Mouse (Mus musculus): Measurements from ENCODE around the gene Trip10. TPM values are rescaled to one million over a fixed set of nuclear protein-coding genes. Genes with fewer than 3 reads are reported as not detected.
A peak's percentile ranks its signal among the peaks of the same experiment; 100 is the strongest.

Trip10 gene
- polyA plus RNA-seq, 1 experiment from 2014 or later = 47.5 TPM

DNA sequence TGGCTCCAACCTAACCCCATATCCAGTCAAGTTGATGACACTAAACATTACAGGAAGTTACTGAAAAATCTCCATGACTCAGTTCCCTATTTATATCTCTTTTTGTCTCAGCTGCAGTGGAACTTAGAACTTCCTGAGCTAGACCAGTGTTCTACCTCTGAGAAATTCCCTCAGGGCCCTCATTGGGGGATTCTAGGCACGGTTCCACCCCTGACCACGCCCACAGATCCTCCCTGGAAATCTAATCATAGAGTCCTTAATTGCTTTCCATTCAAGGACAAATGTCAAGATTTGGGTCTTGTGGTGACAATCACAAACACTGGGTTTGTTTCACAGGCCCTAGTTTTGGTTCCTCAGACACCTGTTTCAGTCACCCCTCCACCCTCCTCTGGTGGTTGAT, 35.8 kb downstream of the Trip10 start:
- Histone ChIP-seq H3K4me3 (replicated peaks) (no peak overlapping the region), H3K4me2 (no peak overlapping the region), H3K27me3 (no peaks in the 10 kb centered on the region), H3K9ac (no peak overlapping the region), H3K9me3 (replicated peaks) (no peaks in the 10 kb centered on the region), H3K4me1 (no peaks in the 10 kb centered on the region), H3K27ac (no peak overlapping the region), H3K36me3 (no peaks in the 10 kb centered on the region)
- 59% methylated on average over 2 of the region's 2 CpGs for WGBS
- ATAC-seq (replicated peaks; ENCODE audit: low FRiP score) = no peak

DNA sequence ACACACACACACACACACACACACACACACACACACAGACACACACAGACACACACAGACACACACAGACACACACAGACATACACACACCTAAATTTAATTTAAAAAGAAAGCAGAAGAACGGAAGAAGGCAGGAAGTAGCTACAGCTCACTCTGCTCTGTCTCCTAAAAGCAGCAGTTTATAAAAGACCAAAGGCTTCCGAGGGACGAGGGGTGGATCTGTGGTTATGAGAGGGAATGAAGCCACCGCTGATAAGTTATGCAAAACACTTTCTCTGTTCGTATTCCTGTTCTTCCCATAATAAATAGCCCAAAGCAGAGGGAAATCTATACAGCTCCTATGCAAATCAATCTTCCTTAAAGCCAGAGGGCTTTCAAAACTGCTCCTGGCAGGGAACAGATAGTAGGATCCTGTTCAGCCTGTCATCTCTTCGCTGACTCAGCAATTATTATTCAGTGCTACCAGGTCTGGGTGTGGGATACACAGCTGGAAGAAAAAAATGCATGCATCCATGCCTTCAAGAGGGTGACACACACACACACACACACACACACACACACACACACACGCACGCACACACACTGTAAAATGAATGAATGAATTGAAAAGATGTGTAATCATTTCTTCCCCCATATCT, 37.6 kb downstream of the Trip10 start:
- Histone ChIP-seq H3K27ac (no peak overlapping the region), H3K9me3 (replicated peaks) (no peaks in the 10 kb centered on the region), H3K4me1 (no peaks in the 10 kb centered on the region), H3K27me3 (no peaks in the 10 kb centered on the region), H3K9ac (no peak overlapping the region), H3K4me3 (replicated peaks) (no peak overlapping the region), H3K36me3 (no peaks in the 10 kb centered on the region), H3K4me2 (no peak overlapping the region)
- WGBS = 67% methylated on average over 8 of the region's 8 CpGs
- ATAC-seq (replicated peaks; ENCODE audit: low FRiP score) = no peak

DNA sequence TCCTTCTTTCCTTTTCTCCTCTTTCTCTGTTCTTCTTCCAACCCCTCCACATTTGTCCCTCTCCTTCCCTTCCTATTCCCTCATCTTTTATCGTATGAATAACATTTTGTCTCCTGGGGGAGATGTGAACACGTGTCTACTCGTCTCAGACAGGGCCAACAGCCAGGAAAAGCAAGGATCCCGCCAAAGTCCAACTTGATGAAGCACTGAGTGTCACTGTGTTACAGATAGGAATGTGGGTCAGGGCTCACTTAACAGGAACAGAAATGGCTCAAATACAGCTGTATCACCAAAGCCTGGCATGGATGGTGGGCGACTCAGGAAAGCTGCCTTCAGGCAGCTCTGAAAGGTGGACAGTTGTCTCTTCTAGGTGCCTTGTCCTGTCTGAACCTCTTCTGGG, 40.0 kb downstream of the Trip10 start:
- H3K4me3 ChIP-seq (replicated peaks) = no peak overlapping the region
- no peaks in the 10 kb centered on the region for H3K36me3 ChIP-seq
- no peaks in the 10 kb centered on the region for H3K9me3 ChIP-seq (replicated peaks)
- no peak overlapping the region for H3K9ac ChIP-seq
- no peak overlapping the region for H3K4me2 ChIP-seq
- no peak overlapping the region for H3K27ac ChIP-seq
- H3K27me3 ChIP-seq = no peaks in the 10 kb centered on the region
- H3K4me1 ChIP-seq = no peaks in the 10 kb centered on the region
- 76% methylated on average over 5 of the region's 5 CpGs for WGBS
- no peak for ATAC-seq (replicated peaks; ENCODE audit: low FRiP score)

DNA sequence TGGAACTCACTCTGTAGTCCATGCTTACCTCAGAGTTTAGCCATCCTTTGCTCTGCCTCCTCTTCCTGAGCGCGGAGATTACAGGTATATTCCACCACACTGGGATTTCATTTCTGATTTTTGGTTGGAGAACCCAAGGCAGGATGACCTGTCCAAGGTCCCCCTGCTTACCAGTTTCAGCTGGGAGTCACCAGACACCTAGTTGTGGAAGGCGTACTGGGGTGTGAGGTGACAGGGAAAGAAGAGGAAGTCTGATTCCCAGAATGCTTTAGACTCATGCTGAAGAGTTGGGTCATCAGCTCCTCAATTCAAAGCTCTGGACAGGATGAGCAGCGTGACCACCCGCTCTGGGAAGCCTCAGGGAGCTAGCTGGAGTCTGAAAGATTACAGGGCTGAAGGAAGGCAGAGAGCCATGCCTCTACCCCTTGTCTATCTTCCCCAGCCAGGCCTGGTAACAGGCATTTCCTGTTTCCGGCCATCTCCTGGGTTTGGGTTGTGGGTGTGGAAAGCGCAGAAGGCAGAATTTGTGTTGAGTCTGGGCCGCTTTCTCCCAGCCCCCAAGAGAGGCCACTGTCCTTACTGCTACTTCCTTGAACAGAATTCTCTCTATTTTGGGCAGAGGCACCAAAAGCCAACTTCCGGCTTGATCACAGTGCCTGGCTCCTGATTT, 40.9 kb downstream of the Trip10 start:
- 85% methylated on average over 9 of the region's 9 CpGs for WGBS
- Histone ChIP-seq H3K27ac (0 out of 2 replicates have a peak overlapping the region, but pooled peaks have one; percentile 13), H3K4me3 (replicated peaks) (no peak overlapping the region), H3K27me3 (no peaks in the 10 kb centered on the region), H3K4me2 (no peak overlapping the region), H3K4me1 (no peaks in the 10 kb centered on the region), H3K9me3 (replicated peaks) (no peaks in the 10 kb centered on the region), H3K9ac (no peak overlapping the region), H3K36me3 (no peaks in the 10 kb centered on the region)
- no peak for ATAC-seq (replicated peaks; ENCODE audit: low FRiP score)

DNA sequence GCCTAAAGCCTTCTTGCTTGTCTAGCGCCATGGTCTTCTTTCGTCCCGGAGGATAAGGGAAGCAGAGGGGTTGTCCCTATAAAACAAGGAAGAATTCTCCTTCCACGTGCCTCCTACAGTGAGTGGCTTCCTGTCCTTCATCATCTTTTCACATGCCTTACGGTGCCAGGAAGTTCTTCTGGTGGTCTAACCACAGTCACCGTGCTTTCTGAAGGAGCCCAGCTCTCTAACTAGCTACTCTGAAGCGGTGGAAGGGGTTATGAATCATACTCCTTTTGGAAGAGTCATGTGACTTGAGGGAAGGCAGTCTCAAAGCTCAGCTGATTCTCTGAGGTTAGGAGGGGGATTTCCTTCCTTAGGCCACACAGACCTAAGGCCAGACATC, 41.4 kb downstream of the Trip10 start:
- H3K27ac ChIP-seq = 0 out of 2 replicates have a peak overlapping the region, but pooled peaks have one; percentile 13
- no peak overlapping the region for H3K4me2 ChIP-seq

DNA sequence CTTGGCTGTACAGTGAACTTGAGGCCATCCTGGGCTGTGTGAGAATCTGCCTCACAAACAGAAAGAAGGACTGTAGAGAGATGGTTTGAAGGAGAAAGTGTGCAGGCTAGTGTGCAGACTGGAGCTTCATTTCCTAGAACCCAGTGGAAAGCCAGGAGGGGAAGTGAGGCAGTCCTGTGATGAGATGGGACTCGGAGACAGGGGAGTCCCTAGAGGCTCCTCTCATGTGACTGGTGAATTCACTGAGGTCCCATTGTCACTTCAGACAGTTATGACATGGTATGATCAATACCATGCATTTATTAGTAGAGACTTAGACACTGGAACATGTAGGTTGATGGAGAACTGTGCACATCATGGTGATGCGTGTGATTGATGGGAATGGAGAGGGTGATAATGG, 43.0 kb downstream of the Trip10 start:
- Histone ChIP-seq H3K27me3 (no peaks in the 10 kb centered on the region), H3K36me3 (no peaks in the 10 kb centered on the region), H3K9ac (no peak overlapping the region), H3K4me3 (replicated peaks) (no peak overlapping the region), H3K9me3 (replicated peaks) (no peaks in the 10 kb centered on the region), H3K4me2 (no peak overlapping the region), H3K27ac (no peak overlapping the region), H3K4me1 (no peaks in the 10 kb centered on the region)
- no peak for ATAC-seq (replicated peaks; ENCODE audit: low FRiP score)
- WGBS = 83% methylated on average over 2 of the region's 2 CpGs

More for the DNA sequence above, 41.4 kb downstream of the Trip10 start:
- Histone ChIP-seq H3K9ac (no peak overlapping the region), H3K4me1 (no peaks in the 10 kb centered on the region), H3K4me3 (replicated peaks) (no peak overlapping the region), H3K9me3 (replicated peaks) (no peaks in the 10 kb centered on the region), H3K36me3 (no peaks in the 10 kb centered on the region), H3K27me3 (no peaks in the 10 kb centered on the region)
- WGBS = 83% methylated on average over 7 of the region's 7 CpGs
- no peak for ATAC-seq (replicated peaks; ENCODE audit: low FRiP score)

DNA sequence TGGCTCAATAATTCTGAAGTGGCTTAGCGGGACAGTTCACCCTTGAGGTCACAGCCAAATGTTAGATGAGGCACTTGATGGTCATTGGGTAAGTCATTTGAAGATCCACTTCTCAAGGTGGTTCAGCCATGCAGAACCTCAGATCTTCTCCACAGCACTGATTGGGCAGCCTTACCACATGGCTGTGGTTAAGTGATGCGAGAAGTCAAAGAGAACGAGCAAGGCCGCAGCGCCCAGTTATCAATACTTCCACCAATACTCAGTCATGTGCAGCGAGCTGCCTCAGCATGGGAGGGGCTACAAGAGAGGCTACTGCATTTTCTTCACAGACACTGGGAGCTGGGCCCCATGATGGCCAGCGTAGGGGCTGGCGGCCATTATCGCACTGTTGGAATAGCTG, 43.7 kb downstream of the Trip10 start:
- Histone ChIP-seq H3K4me1 (no peaks in the 10 kb centered on the region), H3K4me3 (replicated peaks) (no peak overlapping the region), H3K4me2 (no peak overlapping the region), H3K9me3 (replicated peaks) (no peaks in the 10 kb centered on the region), H3K36me3 (no peaks in the 10 kb centered on the region), H3K27me3 (no peaks in the 10 kb centered on the region), H3K9ac (no peak overlapping the region), H3K27ac (no peak overlapping the region)
- no peak for ATAC-seq (replicated peaks; ENCODE audit: low FRiP score)
- 87% methylated on average over 9 of the region's 9 CpGs for WGBS

DNA sequence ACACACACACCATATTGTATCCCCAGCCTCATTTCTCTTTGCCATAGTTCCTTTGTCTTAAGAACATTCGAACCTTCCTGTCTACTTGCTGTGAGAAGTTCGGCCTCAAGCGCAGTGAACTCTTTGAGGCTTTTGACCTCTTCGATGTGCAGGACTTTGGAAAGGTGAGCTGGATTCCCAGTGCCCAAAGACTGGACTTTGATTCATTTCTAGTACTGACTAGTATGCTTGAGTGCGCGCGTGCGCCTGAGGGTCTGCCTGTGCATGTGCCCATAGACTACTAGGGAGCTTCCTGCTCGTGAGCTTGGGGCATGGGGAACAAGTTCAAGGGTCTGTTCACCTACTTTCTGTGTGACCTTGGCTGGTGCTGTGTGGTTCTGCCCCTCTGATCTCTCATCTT, 46.7 kb downstream of the Trip10 start:
- Histone ChIP-seq H3K27me3 (no peaks in the 10 kb centered on the region), H3K4me1 (no peaks in the 10 kb centered on the region), H3K9me3 (replicated peaks) (no peaks in the 10 kb centered on the region), H3K27ac (no peak overlapping the region), H3K4me2 (no peak overlapping the region), H3K4me3 (replicated peaks) (no peak overlapping the region), H3K9ac (no peak overlapping the region), H3K36me3 (no peaks in the 10 kb centered on the region)
- no peak for ATAC-seq (replicated peaks; ENCODE audit: low FRiP score)
- WGBS = 90% methylated on average over 9 of the region's 9 CpGs

DNA sequence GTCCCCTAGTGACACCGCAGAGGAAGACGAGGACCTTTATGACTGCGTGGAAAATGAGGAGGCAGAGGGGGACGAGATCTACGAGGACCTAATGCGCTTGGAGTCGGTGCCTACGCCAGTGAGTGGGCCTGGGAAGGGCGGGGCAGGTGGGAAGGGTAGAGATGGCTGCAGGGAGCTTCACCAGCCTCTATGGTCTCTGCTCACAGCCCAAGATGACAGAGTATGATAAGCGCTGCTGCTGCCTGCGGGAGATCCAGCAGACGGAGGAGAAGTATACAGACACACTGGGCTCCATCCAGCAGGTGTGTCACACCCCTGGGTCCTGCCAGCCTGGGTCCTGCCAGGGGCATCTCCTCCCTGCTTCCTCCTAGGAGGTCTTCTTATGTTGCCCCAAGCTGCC, 47.8 kb downstream of the Trip10 start:
- Histone ChIP-seq H3K4me1 (no peaks in the 10 kb centered on the region), H3K36me3 (no peaks in the 10 kb centered on the region), H3K9me3 (replicated peaks) (no peaks in the 10 kb centered on the region), H3K27ac (no peak overlapping the region), H3K4me2 (no peak overlapping the region), H3K27me3 (no peaks in the 10 kb centered on the region), H3K9ac (no peak overlapping the region), H3K4me3 (replicated peaks) (no peak overlapping the region)
- no peak for ATAC-seq (replicated peaks; ENCODE audit: low FRiP score)
- 85% methylated on average over 12 of the region's 12 CpGs for WGBS

DNA sequence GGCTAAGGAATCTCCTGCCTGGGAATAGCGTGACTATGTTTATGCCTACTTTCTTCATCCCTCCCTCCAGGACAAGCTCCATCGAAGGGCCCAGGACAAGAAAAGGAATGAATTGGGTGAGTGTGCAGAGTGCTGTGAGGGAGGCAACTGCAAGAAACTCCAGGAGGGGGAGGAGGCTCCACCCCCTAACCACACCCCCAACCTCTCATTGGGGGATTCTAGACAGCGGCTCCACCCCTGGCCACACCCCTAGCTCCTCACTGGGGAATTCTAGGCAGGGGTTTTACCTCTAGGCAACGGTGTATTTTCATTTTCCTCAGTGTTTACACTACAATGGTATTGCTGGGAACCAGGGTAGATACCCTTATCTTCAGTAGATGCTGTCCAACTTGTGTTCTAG, 56.3 kb downstream of the Trip10 start:
- H3K9me3 ChIP-seq (replicated peaks) = no peaks in the 10 kb centered on the region
- 74% methylated on average over 4 of the region's 4 CpGs for WGBS

DNA sequence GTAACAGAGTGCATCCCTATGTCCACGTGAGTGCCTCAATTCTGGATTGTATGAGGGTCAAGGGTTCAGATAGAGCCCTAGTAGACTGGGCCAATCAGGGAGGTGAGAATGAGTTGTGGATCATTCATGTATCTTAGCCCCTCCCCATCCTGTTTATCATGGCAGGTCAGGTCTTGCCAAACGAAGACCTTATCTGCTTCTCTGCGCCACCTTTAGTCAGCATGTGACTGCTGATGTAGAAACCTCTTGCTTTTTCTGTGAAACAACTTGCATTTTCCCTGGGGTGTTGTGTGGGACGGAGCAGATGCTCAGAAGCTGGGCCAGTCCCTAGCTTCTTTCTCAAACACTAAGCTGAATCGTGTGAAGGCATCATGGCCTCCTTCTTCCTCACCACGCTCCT, 57.8 kb downstream of the Trip10 start:
- no peaks in the 10 kb centered on the region for H3K4me1 ChIP-seq
- H3K36me3 ChIP-seq = no peaks in the 10 kb centered on the region
- no peak overlapping the region for H3K9ac ChIP-seq
- no peak for ATAC-seq (replicated peaks; ENCODE audit: low FRiP score)
- H3K27ac ChIP-seq = no peak overlapping the region
- H3K27me3 ChIP-seq = no peaks in the 10 kb centered on the region
- no peaks in the 10 kb centered on the region for H3K9me3 ChIP-seq (replicated peaks)
- 83% methylated on average over 6 of the region's 6 CpGs for WGBS
- no peak overlapping the region for H3K4me3 ChIP-seq (replicated peaks)
- H3K4me2 ChIP-seq = no peak overlapping the region

More for the DNA sequence above, 56.3 kb downstream of the Trip10 start:
- Histone ChIP-seq H3K36me3 (no peaks in the 10 kb centered on the region), H3K9ac (no peak overlapping the region), H3K27me3 (no peaks in the 10 kb centered on the region), H3K4me3 (replicated peaks) (no peak overlapping the region), H3K4me1 (no peaks in the 10 kb centered on the region), H3K4me2 (no peak overlapping the region), H3K27ac (no peak overlapping the region)
- 0 out of 2 replicates have a peak, but pooled peaks have one; percentile 25 for ATAC-seq (replicated peaks; ENCODE audit: low FRiP score)

DNA sequence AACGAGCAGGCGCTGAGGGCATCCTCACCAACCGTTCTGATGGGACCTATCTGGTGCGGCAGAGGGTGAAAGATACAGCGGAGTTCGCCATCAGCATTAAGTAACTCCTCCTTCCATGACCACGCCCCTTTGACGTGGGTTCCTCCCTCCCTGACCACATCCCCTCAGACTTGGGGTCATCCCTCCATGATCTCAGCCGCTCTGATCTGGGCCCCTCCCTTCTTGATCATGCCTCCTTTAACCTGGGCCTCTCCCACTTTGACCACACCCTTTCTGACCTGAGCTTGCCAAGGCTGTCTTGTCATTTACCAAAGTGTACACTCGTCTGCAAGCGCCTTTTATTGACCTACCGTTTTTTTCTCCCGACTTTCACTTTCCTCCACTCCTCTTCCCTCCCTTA, 62.5 kb downstream of the Trip10 start:
- Histone ChIP-seq H3K4me2 (no peak overlapping the region; the same call in 1 of the 2 replicates), H3K9me3 (replicated peaks) (no peaks in the 10 kb centered on the region), H3K36me3 (no peaks in the 10 kb centered on the region), H3K4me3 (replicated peaks) (no peak overlapping the region), H3K27me3 (no peaks in the 10 kb centered on the region), H3K27ac (no peak overlapping the region), H3K4me1 (no peaks in the 10 kb centered on the region), H3K9ac (no peak overlapping the region)
- whole genome bisulfite sequencing = 38% methylated on average over 13 of the region's 13 CpGs
- ATAC-seq (replicated peaks; ENCODE audit: low FRiP score) = 0 out of 2 replicates have a peak, but pooled peaks have one; percentile 29
